Mouse (Mus musculus) spleen, postnatal 14 days (tissue): ENCODE measurements at regions not wholly inside any gene's neighbourhood (a gene's known extent, or its start where the extent isn't known, plus 50 kb on each side); places are given as distances from the start of the nearest gene placed in this dataset.

Experiments used
- DNase-seq, 2 experiments: peaks; one replicate each; pipeline ENCODE4 v3.0.0; 2021 to 2022; ENCODE audit warnings: low spot score in 2 of 2

DNA sequence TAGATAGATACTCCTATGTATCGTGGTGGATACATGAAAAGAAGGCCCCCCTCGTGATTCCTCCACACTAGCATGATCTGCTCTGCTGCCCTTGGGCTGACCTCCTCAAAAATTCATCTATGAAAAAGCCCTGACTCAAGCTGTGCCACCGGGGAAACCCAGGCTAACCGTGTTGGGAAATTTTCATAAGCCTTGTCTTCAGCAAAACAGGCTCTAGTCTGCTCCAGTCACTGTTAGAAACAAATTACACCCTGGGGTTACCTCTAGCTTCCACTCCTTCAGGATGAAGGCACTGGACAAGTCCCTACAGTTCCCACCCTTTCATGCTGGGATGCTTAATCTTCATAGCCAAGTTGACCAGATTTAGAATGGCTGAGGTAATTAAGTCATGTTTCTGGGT lies 315.0 kb upstream of the Nrp1 start:
- no peak for DNase-seq

DNA sequence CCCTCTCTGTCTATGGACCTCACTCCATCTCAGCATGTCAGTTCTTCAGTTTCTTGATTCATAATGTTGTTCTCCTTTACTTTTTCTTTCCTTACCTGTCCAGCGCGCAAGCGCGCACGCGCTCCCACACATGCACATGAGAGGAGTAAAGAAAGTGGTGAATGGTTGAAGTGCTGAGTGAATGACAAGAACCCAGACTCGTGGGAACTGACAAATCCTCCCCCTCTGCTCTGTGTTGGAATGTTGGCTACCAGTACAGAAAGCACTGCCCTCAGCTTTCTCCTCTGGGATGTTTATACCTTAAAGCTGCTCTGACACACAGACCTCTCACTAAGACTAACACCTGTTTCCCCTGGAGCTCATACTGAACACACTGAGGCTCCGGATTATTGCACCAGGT lies 302.2 kb upstream of the Nrp1 start:
- DNase-seq, result no peak

DNA sequence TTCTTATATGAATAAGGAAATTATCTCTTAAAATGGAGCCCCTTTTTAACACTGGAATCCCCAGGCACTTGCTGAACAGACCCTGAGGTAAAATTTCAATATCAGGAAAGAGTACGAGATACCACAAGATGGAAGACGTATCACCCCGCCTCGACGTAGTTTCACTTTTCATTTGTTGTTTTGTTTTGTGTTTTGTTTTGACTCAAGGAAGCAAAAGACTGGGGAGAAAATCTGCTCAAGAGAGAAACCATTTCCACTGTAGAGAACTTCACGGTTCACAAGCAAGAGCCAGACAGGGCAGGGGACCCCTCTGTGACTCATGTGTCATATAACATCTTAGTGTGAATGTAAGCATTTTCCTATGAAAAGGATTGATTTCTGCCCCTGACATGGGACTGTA lies 300.6 kb upstream of the Nrp1 start:
- no peak for DNase-seq

DNA sequence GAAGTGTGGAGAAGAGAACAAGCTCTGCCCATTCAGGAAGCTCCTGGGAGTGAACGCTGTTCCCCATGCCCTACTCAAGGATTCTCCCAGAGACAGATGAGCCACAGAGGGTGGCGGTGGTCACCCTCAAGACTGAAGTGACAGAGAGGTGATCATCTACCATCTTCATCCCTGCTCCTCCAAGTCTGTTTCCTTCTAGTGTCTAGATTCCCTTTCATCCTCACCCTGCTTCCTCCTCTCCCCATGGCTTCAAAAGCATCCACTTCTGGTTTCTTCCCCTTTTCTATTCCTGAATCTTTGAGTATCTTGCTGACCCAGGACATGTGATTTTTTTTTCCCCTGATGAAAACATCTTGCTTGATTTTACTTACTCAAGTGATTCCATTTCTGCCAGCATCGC lies 298.6 kb upstream of the Nrp1 start:
- DNase-seq, result no peak

DNA sequence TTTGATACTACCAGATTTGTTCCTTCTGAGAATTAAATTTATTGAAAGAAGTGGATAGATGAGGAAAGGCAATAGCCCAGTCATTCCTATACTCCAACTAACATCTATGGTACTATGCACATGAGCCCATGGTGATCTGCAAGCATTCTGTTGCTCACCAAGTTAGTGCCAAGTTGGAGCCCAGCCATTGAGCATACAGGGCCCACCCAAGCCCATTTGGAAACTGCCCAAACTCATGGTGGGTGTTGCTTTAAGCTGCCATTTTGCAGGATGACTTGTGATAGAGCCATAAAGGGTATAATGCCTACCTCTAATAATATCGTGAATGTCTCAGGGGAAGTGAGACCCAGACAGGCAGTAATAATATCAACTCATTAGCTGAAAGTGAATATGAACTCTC lies 294.2 kb upstream of the Nrp1 start:
- no peak for DNase-seq

DNA sequence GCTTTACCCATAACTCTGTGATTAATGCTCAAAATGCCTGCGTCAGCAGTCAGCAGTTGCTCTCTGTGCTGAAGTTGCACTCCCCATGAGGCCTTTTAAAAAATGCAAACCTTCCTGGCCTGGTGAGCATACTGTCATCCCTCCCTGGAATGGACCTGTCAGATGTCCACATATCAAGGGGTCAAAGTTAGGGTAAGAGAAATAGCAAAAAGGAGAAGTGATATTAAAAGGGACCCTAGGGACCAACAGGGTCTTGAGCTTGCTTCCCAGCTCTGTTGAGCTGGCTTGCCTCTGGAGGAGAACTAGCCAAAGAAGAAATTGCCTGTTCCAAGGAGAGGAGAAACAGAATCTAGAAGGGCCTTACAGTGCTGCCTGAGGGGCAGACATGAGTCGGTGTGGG lies 293.3 kb upstream of the Nrp1 start:
- DNase-seq, result no peak

DNA sequence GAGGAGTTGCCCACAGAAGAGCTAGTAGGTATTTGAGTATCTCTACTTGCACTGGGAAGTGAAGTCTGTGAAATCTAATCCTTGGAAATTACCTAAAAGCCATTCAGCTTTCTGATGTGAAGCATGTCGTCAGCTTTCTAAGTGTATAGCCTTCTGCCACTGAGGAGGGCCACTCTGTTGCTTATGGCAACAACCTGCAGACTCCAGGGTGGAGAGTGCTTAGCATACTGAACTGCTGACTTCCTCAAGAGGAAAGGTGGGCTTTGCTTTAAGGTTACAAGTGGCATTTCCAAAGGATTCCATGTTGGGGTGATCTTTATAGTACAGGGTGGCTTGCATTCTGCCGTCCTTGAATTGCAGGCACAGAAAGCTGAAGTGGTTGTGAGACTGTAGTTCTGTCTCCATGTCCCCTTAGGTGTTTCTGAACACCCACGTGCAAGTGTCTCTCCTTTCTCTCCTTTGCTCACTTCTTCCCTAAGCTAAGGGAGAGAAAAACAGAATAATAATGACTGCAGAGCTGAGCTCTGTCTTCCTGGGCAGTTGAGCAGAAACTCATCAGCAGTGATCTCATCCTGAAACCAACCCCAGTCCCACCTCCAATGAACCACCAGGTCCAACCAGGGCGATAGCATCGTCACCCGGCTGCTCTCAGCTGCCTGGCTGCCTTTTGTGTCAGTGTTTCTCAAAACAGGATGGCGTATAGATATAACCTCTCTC lies 292.3 kb upstream of the Nrp1 start:
- DNase-seq, result no peak

DNA sequence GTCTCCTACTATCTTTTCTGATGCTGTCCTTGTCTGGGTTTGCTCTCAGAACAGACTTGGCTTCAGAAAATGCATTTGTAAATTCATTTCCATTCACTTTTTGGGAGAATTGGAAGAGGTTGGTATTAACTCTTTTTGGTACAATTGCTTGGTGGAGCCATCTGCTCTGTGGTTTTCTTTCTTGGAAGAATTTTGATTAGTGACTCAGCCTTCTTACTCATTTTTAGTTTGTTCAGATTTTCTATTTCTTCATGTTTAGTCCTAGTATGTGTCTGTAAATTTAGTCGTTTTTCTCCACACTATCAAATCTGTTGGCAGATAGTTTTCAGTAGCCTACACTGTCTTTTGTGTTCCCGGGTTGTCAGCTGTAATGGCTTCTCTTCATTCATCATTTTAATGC lies 288.7 kb upstream of the Nrp1 start:
- DNase-seq, result no peak

DNA sequence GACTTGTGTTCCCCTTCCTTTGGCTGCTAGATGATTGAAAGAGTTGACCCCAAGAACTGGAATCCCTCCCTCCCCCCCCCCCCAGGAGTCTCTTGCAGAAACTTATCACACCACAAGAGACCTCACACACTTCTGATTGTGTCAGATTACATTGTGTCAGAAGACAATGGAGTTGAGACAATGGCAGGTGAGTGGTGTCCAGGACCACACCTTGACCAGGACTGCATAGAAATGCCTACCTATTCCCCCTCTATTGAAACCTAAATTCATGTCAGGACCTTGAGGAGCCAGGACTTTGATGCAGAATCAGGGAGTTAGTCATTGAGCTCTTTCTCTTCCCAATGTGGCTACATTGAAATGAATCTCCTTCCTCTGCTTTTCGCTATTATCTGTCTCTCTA lies 282.8 kb upstream of the Nrp1 start:
- no peak for DNase-seq

DNA sequence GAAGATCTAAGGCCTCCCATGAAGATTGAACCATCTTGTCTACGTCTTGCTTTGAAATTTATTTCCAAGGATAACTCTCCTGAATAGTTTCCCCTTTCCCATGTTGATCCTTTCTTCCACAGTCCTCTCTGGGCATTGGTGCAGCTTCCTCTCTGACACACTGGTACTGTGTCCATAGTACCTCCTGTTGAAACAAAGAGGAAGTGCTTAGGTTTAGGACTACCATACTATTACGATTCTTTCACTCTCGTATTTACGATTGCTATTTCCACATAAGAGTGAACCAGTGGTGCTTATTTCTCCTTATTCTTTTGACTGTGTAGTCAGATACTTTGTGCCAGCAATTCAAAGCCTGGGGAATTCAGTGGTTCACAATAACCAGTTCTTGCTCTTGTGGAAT lies 282.2 kb upstream of the Nrp1 start:
- DNase-seq, result no peak

DNA sequence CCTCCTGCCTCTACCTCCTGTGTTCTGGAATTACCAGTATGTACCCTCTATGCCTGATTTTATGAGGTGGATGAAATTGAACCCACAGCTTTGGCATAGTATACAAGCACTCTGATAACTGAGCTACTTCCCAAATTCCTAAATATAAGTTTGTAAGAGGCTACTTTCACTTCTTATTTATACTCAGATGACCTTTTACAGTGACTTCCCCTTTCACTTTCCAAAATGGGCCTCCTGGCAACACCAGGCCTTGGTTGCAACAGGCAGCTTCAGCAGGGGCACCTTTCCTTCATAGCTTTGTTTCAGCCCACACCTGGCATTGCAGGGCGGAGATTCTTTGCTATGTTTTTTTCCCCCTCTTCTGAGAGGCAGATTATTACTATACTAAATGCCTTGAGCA lies 279.7 kb upstream of the Nrp1 start:
- peak; percentile 8 to 9 for DNase-seq

DNA sequence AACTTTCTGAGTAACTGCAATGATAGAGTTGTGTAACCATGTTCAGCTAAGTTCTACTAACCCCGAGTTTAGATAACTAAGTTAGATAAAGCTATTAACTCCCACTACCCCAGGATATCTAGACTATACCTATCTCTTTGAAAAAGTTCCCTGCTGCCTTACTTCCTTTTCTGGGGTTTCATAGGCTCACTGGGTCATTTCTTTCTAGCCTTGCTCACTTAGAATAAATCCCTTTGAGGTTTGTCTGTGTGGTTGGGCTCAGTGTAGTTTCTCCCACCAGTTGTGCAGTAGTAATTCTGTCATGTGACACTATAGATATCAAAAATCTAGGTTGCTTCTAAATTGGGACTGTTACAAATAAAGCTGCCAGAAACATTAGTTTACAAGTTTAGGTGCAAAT lies 272.6 kb upstream of the Nrp1 start:
- no peak for DNase-seq

DNA sequence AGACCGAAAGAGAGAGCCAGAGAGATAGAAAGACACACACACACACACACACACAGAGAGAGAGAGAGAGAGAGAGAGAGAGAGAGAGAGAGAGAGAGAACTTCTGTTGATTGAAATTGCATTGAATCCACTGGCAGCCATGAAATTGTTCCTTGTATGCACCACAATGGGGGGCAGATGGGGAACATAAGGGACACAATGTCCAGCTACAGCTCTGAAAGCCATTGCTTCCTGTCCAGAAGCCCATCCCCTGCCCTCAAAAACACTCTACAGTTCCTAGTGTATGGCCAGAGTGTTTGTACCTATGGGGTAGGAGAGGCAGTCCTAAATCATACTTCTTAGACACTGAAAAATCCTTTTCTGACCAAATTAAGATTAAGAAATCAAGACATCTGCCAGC lies 270.9 kb upstream of the Nrp1 start:
- DNase-seq, result no peak

DNA sequence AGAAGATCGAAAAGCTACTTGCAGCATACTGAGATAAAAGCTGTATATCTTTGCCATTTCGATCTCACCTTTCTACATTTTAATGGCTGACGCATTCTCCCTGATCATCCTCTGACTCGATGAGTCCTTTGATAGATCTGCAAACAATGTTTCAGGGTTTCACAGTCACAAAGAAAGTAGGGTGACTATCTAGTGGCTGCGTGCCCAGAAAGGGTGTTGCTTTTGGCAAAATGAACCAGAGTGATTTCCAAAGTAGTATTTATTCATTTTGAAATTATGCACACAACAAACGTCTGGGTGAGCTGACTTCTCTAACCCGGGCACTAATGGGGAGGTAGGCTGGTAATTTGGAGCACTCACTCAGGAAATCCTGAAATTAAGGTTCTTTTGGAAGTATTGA lies 265.6 kb upstream of the Nrp1 start:
- no peak for DNase-seq

DNA sequence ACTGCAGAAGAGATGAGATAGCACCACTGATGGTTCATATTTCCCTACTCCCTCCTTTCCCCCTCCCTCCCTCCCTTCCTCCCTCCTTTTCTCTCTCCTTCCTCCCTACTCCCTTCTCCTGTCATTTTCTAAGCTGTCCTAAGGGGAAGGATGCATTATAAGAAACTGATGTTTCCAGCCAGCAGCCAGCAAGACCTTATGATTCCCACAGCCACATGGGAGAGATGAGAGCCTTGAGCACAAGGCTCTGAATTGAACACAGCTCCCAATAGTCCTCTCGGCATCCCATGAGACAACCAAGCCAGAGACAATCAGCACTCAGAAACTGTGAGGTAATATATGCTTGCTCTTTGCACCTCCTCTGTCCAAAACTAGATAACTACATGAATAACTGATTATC lies 263.0 kb upstream of the Nrp1 start:
- no peak for DNase-seq

DNA sequence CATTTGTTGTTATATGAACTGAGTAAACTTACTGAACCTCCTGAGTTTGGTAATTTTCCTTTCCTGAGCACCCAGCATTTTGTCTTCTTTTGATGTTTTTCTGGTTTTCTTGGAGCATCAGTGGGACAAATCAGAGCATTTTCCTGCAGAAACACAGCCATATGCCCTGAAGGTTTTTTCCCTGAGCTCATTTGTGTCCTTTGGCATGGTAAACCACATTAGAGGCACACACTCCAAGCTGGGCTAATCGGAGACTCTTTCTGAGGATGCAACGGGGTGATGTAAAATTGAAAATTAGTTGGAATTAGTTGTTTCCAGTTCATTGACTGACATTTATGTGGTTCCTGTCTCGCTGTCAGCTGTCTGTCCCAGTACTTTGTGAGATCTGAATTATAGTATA lies 260.8 kb upstream of the Nrp1 start:
- no peak for DNase-seq

DNA sequence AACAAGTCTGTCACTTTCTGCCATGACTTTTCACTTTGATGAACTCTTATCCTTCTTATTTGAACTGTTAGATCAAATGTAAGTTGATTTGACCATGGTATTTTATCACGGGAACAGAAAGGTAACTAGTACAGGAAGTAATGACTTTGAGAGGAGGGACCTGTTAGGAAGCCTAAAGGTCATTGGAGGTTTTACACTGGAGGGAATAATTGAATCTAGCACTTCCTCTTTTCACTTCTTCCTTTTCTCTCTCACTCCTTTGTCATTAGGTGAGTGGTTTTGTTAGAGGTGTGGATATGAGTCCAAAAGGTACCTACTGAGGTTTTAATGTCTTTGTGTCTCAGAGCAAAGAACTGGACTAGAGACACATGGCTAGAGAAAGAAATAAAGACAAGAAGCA lies 255.0 kb upstream of the Nrp1 start:
- no peak for DNase-seq

DNA sequence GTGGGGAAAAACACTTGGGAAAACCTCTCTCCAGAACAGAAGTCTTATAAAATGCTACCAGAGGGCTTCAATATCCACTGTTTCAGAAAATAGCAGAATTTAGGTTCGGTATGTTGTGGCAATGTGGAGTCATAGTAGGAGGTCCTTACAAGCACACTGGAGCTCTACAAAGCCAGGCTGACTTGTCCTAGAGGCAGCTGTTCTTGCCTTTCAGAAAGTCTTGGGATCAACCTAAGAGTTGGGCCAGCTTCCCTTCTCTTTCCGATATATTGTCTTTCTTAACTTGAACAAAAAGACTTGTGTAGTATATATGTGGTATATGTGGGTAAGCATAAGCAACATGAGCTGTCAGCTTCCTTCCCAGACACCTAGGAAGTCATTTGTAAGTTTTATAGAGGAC lies 251.8 kb upstream of the Nrp1 start:
- DNase-seq, result no peak

DNA sequence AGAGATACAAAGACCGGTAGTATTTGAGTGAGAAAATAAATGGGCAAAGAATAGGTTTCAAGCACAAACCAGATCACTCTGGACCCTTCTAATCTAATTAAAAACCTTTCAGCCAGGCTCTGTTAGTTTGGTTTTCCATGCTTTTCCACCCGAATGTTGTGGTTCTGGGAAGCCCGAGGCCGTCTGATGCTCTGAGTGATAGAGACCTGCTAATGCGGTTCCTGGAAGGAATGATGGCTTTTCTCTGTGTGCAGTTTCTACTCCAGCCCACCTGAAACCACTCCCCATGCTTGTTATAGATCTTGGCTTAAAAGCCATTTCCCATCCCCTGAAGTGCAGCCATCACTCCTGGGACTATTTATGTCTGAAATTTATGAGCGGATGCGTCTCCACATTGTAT lies 251.4 kb upstream of the Nrp1 start:
- DNase-seq, result no peak

DNA sequence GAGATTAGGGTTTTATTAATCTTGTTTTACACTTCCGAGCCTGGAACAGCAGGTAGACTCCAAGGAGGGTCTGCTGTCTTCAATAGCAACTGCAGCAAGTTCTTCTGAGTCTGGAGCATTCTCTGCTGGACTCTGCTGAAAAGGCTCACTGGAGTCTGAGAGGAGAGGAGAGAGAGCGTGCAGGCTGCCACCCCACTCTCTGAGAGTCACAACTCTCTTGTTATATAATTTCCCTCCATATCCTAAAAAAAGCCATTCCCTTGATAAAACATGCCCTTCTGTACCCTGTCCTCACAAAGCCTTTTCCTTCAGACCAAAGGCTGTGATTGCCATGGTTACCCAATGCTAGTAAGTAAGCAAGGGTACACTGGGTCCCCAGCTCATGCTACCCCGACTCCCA lies 249.4 kb upstream of the Nrp1 start:
- DNase-seq, result no peak

DNA sequence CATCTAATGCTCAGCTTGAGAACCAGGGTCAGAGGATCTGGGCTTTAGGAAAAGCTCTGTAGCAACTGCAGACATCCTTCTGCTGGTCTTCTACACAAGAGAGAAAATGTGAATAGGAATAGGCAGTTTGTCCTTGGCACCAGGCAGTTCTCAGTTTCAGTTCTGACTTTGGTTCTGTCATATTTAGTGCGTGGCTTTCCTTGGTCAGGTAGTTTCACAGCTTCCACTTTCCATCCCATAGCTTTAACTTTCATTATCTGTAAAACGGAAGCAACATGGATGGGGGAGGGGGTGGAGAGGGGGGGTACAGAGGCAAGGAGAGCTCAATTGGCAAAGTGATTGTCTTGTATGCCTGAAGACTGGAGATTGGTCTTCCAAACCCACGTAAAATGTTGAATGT lies 247.3 kb upstream of the Nrp1 start:
- no peak for DNase-seq

DNA sequence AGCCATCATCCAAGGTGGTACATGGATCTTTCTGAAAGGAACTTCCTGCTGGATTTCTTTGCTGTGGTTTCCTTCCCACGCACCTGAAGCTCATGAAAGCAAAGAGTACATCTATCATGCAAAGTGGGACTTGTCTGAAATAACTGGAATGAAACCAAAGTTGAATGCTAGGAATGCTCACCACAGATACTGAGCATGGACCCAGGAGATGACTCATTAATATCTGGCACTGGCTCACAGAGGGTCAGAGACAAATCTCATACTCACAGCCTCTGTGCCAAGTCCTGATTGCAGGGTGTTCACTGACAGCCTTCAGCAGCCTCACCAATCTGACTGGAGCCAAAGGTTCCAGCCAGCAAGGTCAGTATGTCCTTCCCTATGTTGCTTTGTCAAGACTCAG lies 245.3 kb upstream of the Nrp1 start:
- DNase-seq, result no peak

DNA sequence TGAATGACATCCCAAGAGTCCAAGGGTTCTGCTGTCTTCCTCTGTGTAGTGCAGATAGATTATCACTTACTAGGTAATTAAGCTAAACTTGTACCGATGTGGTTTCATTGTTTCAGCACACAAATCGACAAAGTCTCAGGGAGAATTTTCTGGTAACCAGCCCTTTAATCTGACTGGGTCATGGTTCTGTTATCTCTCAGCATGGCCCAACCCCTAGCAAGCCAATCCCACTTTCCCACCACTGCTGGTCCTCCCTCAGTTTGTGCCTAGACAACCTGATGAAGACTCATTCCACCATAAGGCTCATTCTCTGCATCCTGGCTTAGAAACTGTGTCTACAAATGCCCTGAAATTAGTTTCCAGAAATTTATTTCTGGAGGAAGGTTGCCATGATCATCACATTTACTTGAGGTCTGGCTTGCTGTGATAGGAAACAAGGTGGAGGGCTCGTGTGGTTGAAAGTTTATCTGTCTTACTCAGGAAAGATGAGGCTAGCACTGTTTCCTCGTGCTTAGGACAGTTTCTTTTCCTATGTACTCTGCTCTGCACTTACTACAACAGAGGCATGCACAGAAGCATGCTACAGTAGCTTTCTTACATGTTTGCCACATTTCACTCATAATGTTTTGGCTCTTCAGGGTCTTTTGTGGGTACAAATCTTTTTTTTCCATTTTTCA lies 217.0 kb upstream of the Nrp1 start:
- no peak for DNase-seq

DNA sequence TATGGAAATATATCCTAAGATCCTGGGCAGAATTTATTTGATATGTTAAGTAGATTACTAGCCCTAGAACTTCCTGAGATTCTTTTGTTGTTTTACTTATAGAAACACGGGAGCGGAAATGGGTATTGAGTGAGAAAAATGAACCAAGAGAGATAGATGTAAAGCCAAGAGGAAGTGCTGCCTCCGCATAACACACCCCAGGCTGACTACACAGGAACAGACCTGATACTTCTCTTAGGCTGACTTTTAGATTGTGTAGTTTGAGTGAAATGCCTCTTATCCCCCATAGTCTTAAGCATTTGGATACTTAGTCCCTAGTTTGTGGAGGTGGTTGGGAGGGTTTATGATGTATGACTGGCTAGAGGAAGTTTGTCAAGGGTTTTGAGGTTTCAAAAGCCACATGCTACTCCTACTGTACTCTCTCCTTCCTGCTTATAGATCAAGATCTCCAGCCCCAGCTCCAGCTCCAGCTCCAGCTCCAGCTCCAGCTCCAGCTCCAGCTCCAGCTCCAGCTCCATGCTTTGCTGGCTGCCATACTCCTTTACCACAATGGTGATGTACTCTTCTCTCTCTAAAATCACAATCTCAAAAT lies 210.0 kb upstream of the Nrp1 start:
- no peak for DNase-seq
